ENCODE assay signal across 8 mouse cellular contexts in the genomic region with DNA sequence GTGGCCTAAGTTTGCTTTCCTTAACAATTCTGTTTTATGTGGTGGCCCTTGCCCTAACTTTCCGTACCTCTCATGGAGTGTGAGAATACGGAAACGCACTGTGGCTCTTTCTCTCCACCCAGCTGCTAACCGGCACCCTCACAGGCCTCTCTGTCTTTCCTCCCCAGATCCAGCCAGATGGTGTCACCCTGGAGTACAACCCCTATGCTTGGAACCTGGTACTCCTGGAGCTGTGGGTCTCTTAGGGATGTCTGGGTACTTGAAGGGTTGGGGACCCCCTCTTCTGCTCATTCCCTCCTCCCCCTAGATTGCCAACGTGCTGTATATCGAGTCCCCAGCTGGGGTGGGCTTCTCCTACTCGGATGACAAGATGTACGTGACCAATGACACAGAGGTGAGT. TPM values are rescaled to one million over a fixed set of nuclear protein-coding genes. Genes with fewer than 3 reads are reported as not detected.
DNase-seq lines count a peak whose midpoint lies in the region; ATAC-seq and TF ChIP-seq lines count a peak whose summit lies in the region.

No protein-coding gene starts in this region.

- H3K4me2 ChIP-seq in heart, embryonic 11.5 days, result peak overlapping the region; percentile 98
- peak overlapping the region; percentile 99 for H3K4me2 ChIP-seq in hindbrain, embryonic 16.5 days (ENCODE audit: low read length)
- peak overlapping the region; percentile 98 for H3K4me2 ChIP-seq in liver, postnatal 0 days (ENCODE audit: low read depth, low read length)
- H3K4me2 ChIP-seq in stomach, embryonic 16.5 days (ENCODE audit: low read depth, low read length), result peak overlapping the region; percentile 75

- WGBS in heart, embryonic 11.5 days (ENCODE audit: insufficient replicate concordance), result 43% methylated on average over 8 of the region's 8 CpGs
- WGBS in hindbrain, embryonic 16.5 days, result 44% methylated on average over 8 of the region's 8 CpGs
- WGBS in liver, postnatal 0 days (ENCODE audit: insufficient replicate concordance), result 36% methylated on average over 8 of the region's 8 CpGs
- 40% methylated on average over 8 of the region's 8 CpGs for WGBS in stomach, embryonic 16.5 days

- no peak for TF ChIP-seq EP300 in liver, postnatal 0 days (IDR thresholded peaks at IDR 0.05; ENCODE audit: low read depth)

- no peak for ATAC-seq in heart, embryonic 11.5 days (replicated peaks; ENCODE audit: insufficient number of reproducible peaks, low FRiP score, low TSS enrichment)
- ATAC-seq in common myeloid progenitor, adult 5-6 weeks (replicated peaks; ENCODE audit: low read depth, poor library complexity, severe bottlenecking), result 0 out of 2 replicates have a peak, but pooled peaks have one; percentile 20
- no peak for ATAC-seq in hindbrain, embryonic 16.5 days
- ATAC-seq in liver, postnatal 0 days, result no peak
- no peak for ATAC-seq in stomach, embryonic 16.5 days (ENCODE audit: insufficient read depth, low FRiP score)

- DNase-seq in heart, postnatal 36 days, result no peak
- no peak for DNase-seq in liver, postnatal 0 days
- DNase-seq in right cerebral cortex, postnatal 25 days, result no peak
- no peak for DNase-seq in right cerebral cortex, postnatal 14 days

- no peak overlapping the region for H3K27ac ChIP-seq in heart, embryonic 11.5 days (ENCODE audit: low read depth, low read length)
- H3K27ac ChIP-seq in hindbrain, embryonic 16.5 days (ENCODE audit: low read depth, low read length), result no peak overlapping the region
- H3K27ac ChIP-seq in liver, postnatal 0 days (ENCODE audit: low read depth), result peak overlapping the region; percentile 12; the same call in 1 of the 2 replicates
- H3K27ac ChIP-seq in stomach, embryonic 16.5 days (ENCODE audit: low read length), result peak overlapping the region; percentile 91; the same call in 1 of the 2 replicates

- peak; percentile 13; the same call in 1 of the 2 replicates for TF ChIP-seq CTCF in liver, postnatal 0 days (IDR thresholded peaks at IDR 0.05; ENCODE audit: low read depth)

- intact Hi-C loops in heart, postnatal 36 days (cut with DNase I), result loop anchor here (5.0 to 10.0 kb wide), 3 partner anchors 43 to 200 kb away; a partner anchor contains a TSS

- peaks cover 16% of the 10 kb centered on the region for H3K36me3 ChIP-seq in heart, embryonic 11.5 days (ENCODE audit: control insufficient read depth, insufficient read depth, low read length)
- H3K36me3 ChIP-seq in hindbrain, embryonic 16.5 days (ENCODE audit: control insufficient read depth, insufficient read depth, low read length), result peaks cover 7% of the 10 kb centered on the region; the same call in 1 of the 2 replicates
- H3K36me3 ChIP-seq in liver, postnatal 0 days (replicated peaks; ENCODE audit: insufficient read depth, low read length), result peaks cover 26% of the 10 kb centered on the region
- H3K36me3 ChIP-seq in stomach, embryonic 16.5 days (ENCODE audit: control insufficient read depth, insufficient read depth, low read length), result 0 out of 2 replicates have a peak, but pooled peaks cover 5% of the 10 kb centered on the region

- H3K4me1 ChIP-seq in heart, embryonic 11.5 days (ENCODE audit: control insufficient read depth, insufficient read depth, low read length), result peaks cover 10% of the 10 kb centered on the region
- H3K4me1 ChIP-seq in hindbrain, embryonic 16.5 days (ENCODE audit: control insufficient read depth, insufficient read depth, low read depth, low read length), result peaks cover 17% of the 10 kb centered on the region
- H3K4me1 ChIP-seq in liver, postnatal 0 days (ENCODE audit: insufficient read depth), result peaks cover 16% of the 10 kb centered on the region
- H3K4me1 ChIP-seq in stomach, embryonic 16.5 days (ENCODE audit: control insufficient read depth, insufficient read depth, low read length), result peaks cover 8% of the 10 kb centered on the region; the same call in 1 of the 2 replicates

- no peaks in the 10 kb centered on the region for H3K27me3 ChIP-seq in heart, embryonic 11.5 days (ENCODE audit: control insufficient read depth, insufficient read depth, low read length)
- H3K27me3 ChIP-seq in hindbrain, embryonic 16.5 days (replicated peaks; ENCODE audit: control insufficient read depth, insufficient read depth, low read length), result no peaks in the 10 kb centered on the region
- H3K27me3 ChIP-seq in liver, postnatal 0 days (ENCODE audit: insufficient read depth, low read length), result no peaks in the 10 kb centered on the region
- H3K27me3 ChIP-seq in stomach, embryonic 16.5 days (ENCODE audit: control insufficient read depth, insufficient read depth, low read length), result no peaks in the 10 kb centered on the region

- no peaks in the 10 kb centered on the region for H3K9me3 ChIP-seq in heart, embryonic 11.5 days (replicated peaks; ENCODE audit: control insufficient read depth, low read length)
- no peaks in the 10 kb centered on the region for H3K9me3 ChIP-seq in hindbrain, embryonic 16.5 days (ENCODE audit: control insufficient read depth, low read length)
- H3K9me3 ChIP-seq in liver, postnatal 0 days (ENCODE audit: low read length), result no peaks in the 10 kb centered on the region
- H3K9me3 ChIP-seq in stomach, embryonic 16.5 days (replicated peaks; ENCODE audit: control insufficient read depth, low read length), result no peaks in the 10 kb centered on the region

- peak overlapping the region; percentile 96 for H3K9ac ChIP-seq in heart, embryonic 11.5 days (ENCODE audit: low read depth, low read length)
- peak overlapping the region; percentile 79 for H3K9ac ChIP-seq in hindbrain, embryonic 16.5 days (ENCODE audit: low read depth, low read length)
- H3K9ac ChIP-seq in liver, postnatal 0 days (replicated peaks), result peak overlapping the region; percentile 71
- H3K9ac ChIP-seq in stomach, embryonic 16.5 days (ENCODE audit: low read length), result peak overlapping the region; percentile 87

- peak overlapping the region; percentile 72 for H3K4me3 ChIP-seq in heart, embryonic 11.5 days (ENCODE audit: low read depth, low read length)
- peak overlapping the region; percentile 69 for H3K4me3 ChIP-seq in hindbrain, embryonic 16.5 days (ENCODE audit: low read length)
- H3K4me3 ChIP-seq in liver, postnatal 0 days (ENCODE audit: low read depth, low read length), result peak overlapping the region; percentile 60
- H3K4me3 ChIP-seq in stomach, embryonic 16.5 days (replicated peaks; ENCODE audit: low read length), result peak overlapping the region; percentile 67

RNA-seq across cellular contexts. Expression of a gene that starts 1.3 kb away (rescaled TPM):
- 41.9 and 43.2 TPM in 2 replicates for polyA plus RNA-seq in heart, embryonic 11.5 days (2014; fragmentation: Nextera tagmentation; extraction: Ambion mirVana)
- total RNA-seq in heart, postnatal 36 days (2021), result 10 to 100 TPM; 46.2 to 51.4 TPM
- total RNA-seq in common myeloid progenitor, adult 5-6 weeks (2017), result 0.55 and 0.87 TPM in 2 replicates
- polyA plus RNA-seq in hindbrain, embryonic 16.5 days (2015; fragmentation: Nextera tagmentation; extraction: Ambion mirVana), result 6.7 and 7.8 TPM in 2 replicates
- 2.5 and 3.1 TPM in 2 replicates for polyA plus RNA-seq in liver, postnatal 0 days (2015; fragmentation: Nextera tagmentation; extraction: Ambion mirVana)
- polyA plus RNA-seq in stomach, embryonic 16.5 days (2015; fragmentation: Nextera tagmentation; extraction: Ambion mirVana), result 7.2 and 7.9 TPM in 2 replicates

RNA-seq across cellular contexts. Expression of a gene that starts 1.9 kb away (rescaled TPM):
- polyA plus RNA-seq in heart, embryonic 11.5 days (2014; fragmentation: Nextera tagmentation; extraction: Ambion mirVana), result 143 and 149 TPM in 2 replicates
- total RNA-seq in heart, postnatal 36 days (2021), result 100 to 1,000 TPM; 103 to 106 TPM
- 44.4 and 51.1 TPM in 2 replicates for total RNA-seq in common myeloid progenitor, adult 5-6 weeks (2017)
- polyA plus RNA-seq in hindbrain, embryonic 16.5 days (2015; fragmentation: Nextera tagmentation; extraction: Ambion mirVana), result 108 and 114 TPM in 2 replicates
- 101 and 109 TPM in 2 replicates for polyA plus RNA-seq in liver, postnatal 0 days (2015; fragmentation: Nextera tagmentation; extraction: Ambion mirVana)
- 159 and 162 TPM in 2 replicates for polyA plus RNA-seq in stomach, embryonic 16.5 days (2015; fragmentation: Nextera tagmentation; extraction: Ambion mirVana)

RNA-seq across cellular contexts. Expression of a gene that starts 6.2 kb away (rescaled TPM):
- 0.30 TPM in 1 of 2 replicates, not detected in the other for polyA plus RNA-seq in heart, embryonic 11.5 days (2014; fragmentation: Nextera tagmentation; extraction: Ambion mirVana)
- total RNA-seq in heart, postnatal 36 days (2021), result under 1 TPM; 0.46 to 0.78 TPM
- total RNA-seq in common myeloid progenitor, adult 5-6 weeks (2017), result not detected in 2 replicates
- not detected in 2 replicates for polyA plus RNA-seq in hindbrain, embryonic 16.5 days (2015; fragmentation: Nextera tagmentation; extraction: Ambion mirVana)
- polyA plus RNA-seq in liver, postnatal 0 days (2015; fragmentation: Nextera tagmentation; extraction: Ambion mirVana), result not detected in 2 replicates
- polyA plus RNA-seq in stomach, embryonic 16.5 days (2015; fragmentation: Nextera tagmentation; extraction: Ambion mirVana), result not detected in 2 replicates

RNA-seq across cellular contexts. Expression of a gene that starts 12.0 kb away (rescaled TPM):
- polyA plus RNA-seq in heart, embryonic 11.5 days (2014; fragmentation: Nextera tagmentation; extraction: Ambion mirVana), result 11.4 and 11.7 TPM in 2 replicates
- total RNA-seq in heart, postnatal 36 days (2021), result 1 to 10 TPM; 4.2 to 4.5 TPM
- 3.5 and 5.4 TPM in 2 replicates for total RNA-seq in common myeloid progenitor, adult 5-6 weeks (2017)
- polyA plus RNA-seq in hindbrain, embryonic 16.5 days (2015; fragmentation: Nextera tagmentation; extraction: Ambion mirVana), result 26.1 and 32.7 TPM in 2 replicates
- polyA plus RNA-seq in liver, postnatal 0 days (2015; fragmentation: Nextera tagmentation; extraction: Ambion mirVana), result 3.1 TPM in 2 replicates
- polyA plus RNA-seq in stomach, embryonic 16.5 days (2015; fragmentation: Nextera tagmentation; extraction: Ambion mirVana), result 15.6 and 16.5 TPM in 2 replicates

RNA-seq across cellular contexts. Expression of a gene that starts 23.0 kb away (rescaled TPM):
- 10.4 and 10.8 TPM in 2 replicates for polyA plus RNA-seq in heart, embryonic 11.5 days (2014; fragmentation: Nextera tagmentation; extraction: Ambion mirVana)
- 10 to 100 TPM; 40.3 to 46.3 TPM for total RNA-seq in heart, postnatal 36 days (2021)
- total RNA-seq in common myeloid progenitor, adult 5-6 weeks (2017), result not detected in 2 replicates
- polyA plus RNA-seq in hindbrain, embryonic 16.5 days (2015; fragmentation: Nextera tagmentation; extraction: Ambion mirVana), result 127 and 140 TPM in 2 replicates
- 33.4 and 35.3 TPM in 2 replicates for polyA plus RNA-seq in liver, postnatal 0 days (2015; fragmentation: Nextera tagmentation; extraction: Ambion mirVana)
- 60.1 and 76.5 TPM in 2 replicates for polyA plus RNA-seq in stomach, embryonic 16.5 days (2015; fragmentation: Nextera tagmentation; extraction: Ambion mirVana)

Comparison
In these comparisons a context has a peak if more than half of its experiments do, and no peak if none do; other contexts are left out.
1. H3K27ac ChIP-seq: peak in liver, postnatal 0 days (single experiment) and stomach, embryonic 16.5 days (single experiment); none in heart, embryonic 11.5 days (single experiment) and hindbrain, embryonic 16.5 days (single experiment).
2. Peak in every context shown above with its lines, with median percentiles within 50 percentile points of each other: H3K4me2 ChIP-seq, H3K4me3 ChIP-seq and H3K9ac ChIP-seq.